Mouse (Mus musculus) kidney, adult 2 months (tissue): ENCODE results near the gene Dpp6.

ENCODE experiments used
- CTCF ChIP-seq: fragments of 200-500 bp; conservative IDR thresholded peaks from 2 replicates; pipeline ENCODE4 v1.5.1; 2011; ENCODE audit warnings: low read depth, mild to moderate bottlenecking, control low read depth, low read length, moderate library complexity, mixed read lengths; ENCODE audit not compliant: insufficient read depth, insufficient read length
- POLR2A ChIP-seq: fragments of 200-500 bp; IDR thresholded peaks from one replicate; pipeline ENCODE4 v1.6.1; 2011; ENCODE audit warnings: low read depth, low read length, control low read depth

DNA sequence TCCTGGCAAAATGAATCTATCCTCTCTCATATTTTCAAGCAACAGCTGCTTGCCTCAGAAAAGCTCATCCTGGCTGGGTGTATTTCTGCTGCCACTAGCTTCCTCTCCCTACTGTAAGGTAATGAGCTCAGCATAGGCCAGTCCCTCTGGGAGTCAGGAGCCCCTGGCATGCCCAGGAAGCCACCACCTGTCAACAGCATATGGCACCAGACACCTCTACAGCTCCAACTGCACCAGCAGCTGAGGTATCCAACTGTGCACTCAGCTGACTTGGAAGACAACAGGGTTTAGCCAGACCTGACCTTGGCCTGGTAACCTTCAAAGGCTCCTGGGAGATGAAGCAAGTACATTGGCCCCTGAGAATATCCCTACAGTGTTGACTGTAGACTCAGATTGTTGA is 192.2 kb downstream of the Dpp6 start:
- TF ChIP-seq CTCF (no peak), POLR2A (no peak)
